ENCODE assay signal across 13 mouse cellular contexts in genomic region chr14:121780144-121780913, GRCm38 (mm10). TPM values are rescaled to one million over a fixed set of nuclear protein-coding genes. Genes with fewer than 3 reads are reported as not detected.
A peak's percentile ranks its signal among the peaks of the same experiment; 100 is the strongest.
DNase-seq lines count a peak whose midpoint lies in the region; ATAC-seq and TF ChIP-seq lines count a peak whose summit lies in the region.
"Had no signal": no experiment of that assay in that cellular context is flagged by ENCODE, and none has a peak within 500 bp of the region (broad histone marks: within the 10 kb centered on the region; RNA-seq: fewer than 3 reads in every experiment).

No protein-coding gene starts in this region.

- no peak for TF ChIP-seq CTCF in hindbrain, postnatal 0 days (IDR thresholded peaks at IDR 0.05; ENCODE audit: low read depth)
- TF ChIP-seq CTCF in lung, postnatal 0 days (IDR thresholded peaks at IDR 0.05), result no peak
- no peak for TF ChIP-seq CTCF in intestine, postnatal 0 days (IDR thresholded peaks at IDR 0.05; ENCODE audit: low read depth)

- no peaks in the 10 kb centered on the region for H3K9me3 ChIP-seq in hindbrain, embryonic 15.5 days
- H3K9me3 ChIP-seq in hindbrain, postnatal 0 days (ENCODE audit: low read length), result no peaks in the 10 kb centered on the region
- H3K9me3 ChIP-seq in lung, postnatal 0 days (ENCODE audit: low read length), result no peaks in the 10 kb centered on the region
- H3K9me3 ChIP-seq in intestine, postnatal 0 days (ENCODE audit: control insufficient read depth), result no peaks in the 10 kb centered on the region
- no peaks in the 10 kb centered on the region for H3K9me3 ChIP-seq in stomach, embryonic 16.5 days (replicated peaks; ENCODE audit: control insufficient read depth, low read length)
- H3K9me3 ChIP-seq: midbrain, embryonic 10.5 days; neural tube, embryonic 12.5 days had no signal

- no peak overlapping the region for H3K4me2 ChIP-seq in hindbrain, embryonic 15.5 days
- H3K4me2 ChIP-seq in hindbrain, postnatal 0 days (ENCODE audit: low read depth, low read length), result no peak overlapping the region
- no peak overlapping the region for H3K4me2 ChIP-seq in lung, postnatal 0 days (replicated peaks; ENCODE audit: low read depth, low read length)
- H3K4me2 ChIP-seq in intestine, postnatal 0 days (replicated peaks; ENCODE audit: low read depth), result no peak overlapping the region
- H3K4me2 ChIP-seq in stomach, embryonic 16.5 days (ENCODE audit: low read depth, low read length), result peak overlapping the region; percentile 17; the same call in 1 of the 2 replicates
- H3K4me2 ChIP-seq: neural tube, embryonic 12.5 days had no signal

- no peak overlapping the region for H3K4me3 ChIP-seq in hindbrain, embryonic 15.5 days
- H3K4me3 ChIP-seq in hindbrain, postnatal 0 days (ENCODE audit: low read length), result no peak overlapping the region
- H3K4me3 ChIP-seq in lung, postnatal 0 days (ENCODE audit: low read depth, low read length), result no peak overlapping the region
- no peak overlapping the region for H3K4me3 ChIP-seq in intestine, postnatal 0 days (ENCODE audit: low read depth, low read length)
- H3K4me3 ChIP-seq in stomach, embryonic 16.5 days (replicated peaks; ENCODE audit: low read length), result no peak overlapping the region
- H3K4me3 ChIP-seq: midbrain, embryonic 10.5 days; neural tube, embryonic 12.5 days had no signal

- no peak for ATAC-seq in hindbrain, embryonic 15.5 days (ENCODE audit: low FRiP score, low read depth)
- no peak for ATAC-seq in hindbrain, postnatal 0 days
- ATAC-seq in lung, postnatal 0 days, result no peak
- no peak for ATAC-seq in intestine, postnatal 0 days
- ATAC-seq in stomach, embryonic 16.5 days (ENCODE audit: insufficient read depth, low FRiP score), result no peak; the same call in 1 of the 2 replicates
- ATAC-seq in CD4-positive, CD25-positive, alpha-beta regulatory T cell, adult 4 months, result no peak

- DNase-seq in hindbrain, postnatal 0 days (ENCODE audit: low spot score), result no peak
- no peak for DNase-seq in lung, postnatal 0 days (ENCODE audit: low spot score)
- no peak for DNase-seq in lung, postnatal 10 days
- DNase-seq in spleen, postnatal 4 days (ENCODE audit: low spot score in 2 of 2), result no peak
- DNase-seq: cerebellum, postnatal 25 days; gastrocnemius, postnatal 10 days; right cerebral cortex, postnatal 14 days had no signal

- H3K36me3 ChIP-seq in hindbrain, embryonic 15.5 days, result no peaks in the 10 kb centered on the region
- no peaks in the 10 kb centered on the region for H3K36me3 ChIP-seq in hindbrain, postnatal 0 days (ENCODE audit: insufficient read depth, low read length)
- H3K36me3 ChIP-seq in lung, postnatal 0 days (ENCODE audit: insufficient read depth, low read length), result no peaks in the 10 kb centered on the region
- H3K36me3 ChIP-seq in intestine, postnatal 0 days (ENCODE audit: control insufficient read depth, insufficient read depth), result no peaks in the 10 kb centered on the region
- no peaks in the 10 kb centered on the region for H3K36me3 ChIP-seq in stomach, embryonic 16.5 days (ENCODE audit: control insufficient read depth, insufficient read depth, low read length)
- H3K36me3 ChIP-seq: midbrain, embryonic 10.5 days; neural tube, embryonic 12.5 days had no signal

- no peaks in the 10 kb centered on the region for H3K27me3 ChIP-seq in hindbrain, embryonic 15.5 days
- no peaks in the 10 kb centered on the region for H3K27me3 ChIP-seq in hindbrain, postnatal 0 days (ENCODE audit: insufficient read depth, low read length)
- no peaks in the 10 kb centered on the region for H3K27me3 ChIP-seq in lung, postnatal 0 days (replicated peaks; ENCODE audit: insufficient read depth, low read length)
- H3K27me3 ChIP-seq in intestine, postnatal 0 days (replicated peaks; ENCODE audit: control insufficient read depth, insufficient read depth, low read length), result no peaks in the 10 kb centered on the region
- H3K27me3 ChIP-seq in stomach, embryonic 16.5 days (ENCODE audit: control insufficient read depth, insufficient read depth, low read length), result no peaks in the 10 kb centered on the region
- H3K27me3 ChIP-seq: neural tube, embryonic 12.5 days had no signal

- WGBS in hindbrain, embryonic 15.5 days, result 75% methylated on average over 11 of the region's 11 CpGs
- WGBS in hindbrain, postnatal 0 days, result 81% methylated on average over 11 of the region's 11 CpGs
- WGBS in lung, postnatal 0 days, result 28% methylated on average over 11 of the region's 11 CpGs
- 47% methylated on average over 11 of the region's 11 CpGs for WGBS in intestine, postnatal 0 days
- WGBS in stomach, embryonic 16.5 days, result 28% methylated on average over 11 of the region's 11 CpGs

- no peaks in the 10 kb centered on the region for H3K4me1 ChIP-seq in hindbrain, embryonic 15.5 days (replicated peaks)
- no peaks in the 10 kb centered on the region for H3K4me1 ChIP-seq in hindbrain, postnatal 0 days (ENCODE audit: insufficient read depth, low read length)
- H3K4me1 ChIP-seq in lung, postnatal 0 days (ENCODE audit: insufficient read depth, low read depth, low read length), result peaks cover 18% of the 10 kb centered on the region; the same call in 1 of the 2 replicates
- 0 out of 2 replicates have a peak, but pooled peaks cover 2% of the 10 kb centered on the region for H3K4me1 ChIP-seq in intestine, postnatal 0 days (replicated peaks; ENCODE audit: control insufficient read depth, insufficient read depth, low read length)
- H3K4me1 ChIP-seq in stomach, embryonic 16.5 days (ENCODE audit: control insufficient read depth, insufficient read depth, low read length), result peaks cover 35% of the 10 kb centered on the region

- no peak for TF ChIP-seq EP300 in lung, postnatal 0 days (IDR thresholded peaks at IDR 0.05)

- H3K27ac ChIP-seq in hindbrain, embryonic 15.5 days (replicated peaks), result 0 out of 2 replicates have a peak overlapping the region, but pooled peaks have one; percentile 5
- no peak overlapping the region; the same call in 1 of the 2 replicates for H3K27ac ChIP-seq in hindbrain, postnatal 0 days
- H3K27ac ChIP-seq in lung, postnatal 0 days (ENCODE audit: low read length), result peak overlapping the region; percentile 84
- peak overlapping the region; percentile 66 for H3K27ac ChIP-seq in intestine, postnatal 0 days (ENCODE audit: low read depth, low read length)
- H3K27ac ChIP-seq in stomach, embryonic 16.5 days (ENCODE audit: low read length), result peak overlapping the region; percentile 88
- H3K27ac ChIP-seq: neural tube, embryonic 12.5 days had no signal

- no peak overlapping the region for H3K9ac ChIP-seq in hindbrain, embryonic 15.5 days
- no peak overlapping the region for H3K9ac ChIP-seq in hindbrain, postnatal 0 days (replicated peaks; ENCODE audit: low read length)
- H3K9ac ChIP-seq in lung, postnatal 0 days (replicated peaks; ENCODE audit: low read depth), result no peak overlapping the region
- no peak overlapping the region for H3K9ac ChIP-seq in intestine, postnatal 0 days (ENCODE audit: low read depth, low read length)
- H3K9ac ChIP-seq in stomach, embryonic 16.5 days (ENCODE audit: low read length), result no peak overlapping the region; the same call in 1 of the 2 replicates

RNA-seq across cellular contexts. Expression of gene Dock9, which starts 17.3 kb away (rescaled TPM):
- 11.0 and 12.1 TPM in 2 replicates for polyA plus RNA-seq in hindbrain, embryonic 15.5 days (2015; fragmentation: Nextera tagmentation; extraction: Ambion mirVana)
- 46.0 and 51.3 TPM in 2 replicates for total RNA-seq in hindbrain, postnatal 0 days (2014; rRNA removed)
- polyA plus RNA-seq in hindbrain, postnatal 0 days (2015; fragmentation: Nextera tagmentation; extraction: Ambion mirVana), result 11.7 and 12.7 TPM in 2 replicates
- 19.8 and 22.4 TPM in 2 replicates for polyA plus RNA-seq in lung, postnatal 0 days (2015; fragmentation: Nextera tagmentation; extraction: Ambion mirVana)
- polyA plus RNA-seq in intestine, postnatal 0 days (2015; fragmentation: Nextera tagmentation; extraction: Ambion mirVana), result 6.2 and 7.3 TPM in 2 replicates
- polyA plus RNA-seq in stomach, embryonic 16.5 days (2015; fragmentation: Nextera tagmentation; extraction: Ambion mirVana), result 15.7 and 18.4 TPM in 2 replicates
- polyA plus RNA-seq in CD4-positive, CD25-positive, alpha-beta regulatory T cell, adult 4 months (2017; shearing (Covaris generic)), result 1 to 10 TPM; 5.7 to 5.8 TPM
